Mouse (Mus musculus): ENCODE measurements at regions not wholly inside any gene's neighbourhood (a gene's known extent, or its start where the extent isn't known, plus 50 kb on each side); places are given as distances from the start of the nearest gene placed in this dataset.

DNA sequence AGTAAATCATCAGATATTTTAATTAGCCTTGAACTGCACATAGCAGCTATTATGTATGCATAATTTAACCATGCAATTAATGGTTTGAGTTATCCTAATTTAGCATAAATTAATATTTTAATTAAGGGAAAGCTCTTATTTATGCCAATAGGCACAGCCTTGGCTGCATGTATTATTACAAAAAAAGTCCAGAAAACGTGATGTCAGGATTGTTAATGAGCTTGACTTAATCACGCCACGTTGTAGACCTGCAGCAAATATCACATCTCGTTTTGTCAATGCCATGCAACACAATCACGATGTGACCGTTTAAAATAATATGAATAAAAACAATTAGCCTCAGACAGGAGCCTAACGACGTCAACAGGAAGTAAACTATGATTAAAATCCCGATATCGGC is 189.9 kb downstream of the Plk2 start:
- no peak for ATAC-seq (ENCODE audit: extremely low read depth, insufficient number of reproducible peaks, low FRiP score, poor library complexity, severe bottlenecking)

DNA sequence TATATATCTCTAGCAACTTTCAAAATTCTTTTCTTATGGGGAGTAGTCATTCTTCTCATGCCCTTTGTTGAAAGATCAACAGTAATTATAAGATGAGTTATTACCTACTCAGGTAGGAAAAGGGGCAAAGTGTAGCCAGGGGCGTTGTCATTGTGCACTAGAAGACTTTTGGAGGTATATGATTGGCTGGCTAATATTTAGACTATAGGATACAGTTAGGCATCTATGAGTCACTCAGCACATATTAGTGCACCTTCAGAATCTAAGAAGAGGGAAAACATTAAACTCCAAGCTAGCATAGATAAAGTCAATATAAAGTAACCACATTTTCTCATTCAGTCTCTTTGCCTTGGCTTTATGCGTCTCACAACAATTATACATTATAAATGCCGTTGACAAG is 199.8 kb downstream of the Plk2 start:
- Histone ChIP-seq H3K4me3 (ENCODE audit: low read depth, low read length) (no peak overlapping the region), H3K27me3 (ENCODE audit: insufficient read depth, low read length) (no peaks in the 10 kb centered on the region), H3K4me1 (ENCODE audit: insufficient read depth, low read depth, low read length) (no peaks in the 10 kb centered on the region), H3K9me3 (replicated peaks) (peaks cover 12% of the 10 kb centered on the region), H3K36me3 (replicated peaks) (no peaks in the 10 kb centered on the region)
- ATAC-seq (ENCODE audit: extremely low read depth, insufficient number of reproducible peaks, low FRiP score, poor library complexity, severe bottlenecking) = no peak
- TF ChIP-seq TAL1 (conservative IDR thresholded peaks at IDR 0.05; ENCODE audit: low read depth, low read length) (no peak), CTCF (IDR thresholded peaks at IDR 0.05; ENCODE audit: low read depth, low read length) (no peak), POLR2AphosphoS5 (IDR thresholded peaks at IDR 0.05; ENCODE audit: insufficient replicate concordance, low read depth, low read length) (no peak), GATA1 (IDR thresholded peaks at IDR 0.05; ENCODE audit: borderline replicate concordance, low read length) (no peak), GATA2 (IDR thresholded peaks at IDR 0.05; ENCODE audit: borderline replicate concordance, low read depth, low read length) (no peak)
- DNase-seq (ENCODE audit: low spot score) = no peak

More for the DNA sequence above, 189.9 kb downstream of the Plk2 start:
- H3K9me3 ChIP-seq (replicated peaks) = no peaks in the 10 kb centered on the region
- TF ChIP-seq POLR2AphosphoS5 (IDR thresholded peaks at IDR 0.05; ENCODE audit: insufficient replicate concordance, low read depth, low read length) = no peak
- no peak for TF ChIP-seq CTCF (IDR thresholded peaks at IDR 0.05; ENCODE audit: low read depth, low read length)
- no peak for TF ChIP-seq GATA1 (IDR thresholded peaks at IDR 0.05; ENCODE audit: borderline replicate concordance, low read length)
- no peak for TF ChIP-seq GATA2 (IDR thresholded peaks at IDR 0.05; ENCODE audit: borderline replicate concordance, low read depth, low read length)
- no peak for TF ChIP-seq TAL1 (conservative IDR thresholded peaks at IDR 0.05; ENCODE audit: low read depth, low read length)
- no peaks in the 10 kb centered on the region for H3K27me3 ChIP-seq (ENCODE audit: insufficient read depth, low read length)
- no peak for DNase-seq (ENCODE audit: low spot score)
- no peaks in the 10 kb centered on the region for H3K4me1 ChIP-seq (ENCODE audit: insufficient read depth, low read depth, low read length)
- H3K36me3 ChIP-seq (replicated peaks) = no peaks in the 10 kb centered on the region
- no peak overlapping the region for H3K4me3 ChIP-seq (ENCODE audit: low read depth, low read length)

DNA sequence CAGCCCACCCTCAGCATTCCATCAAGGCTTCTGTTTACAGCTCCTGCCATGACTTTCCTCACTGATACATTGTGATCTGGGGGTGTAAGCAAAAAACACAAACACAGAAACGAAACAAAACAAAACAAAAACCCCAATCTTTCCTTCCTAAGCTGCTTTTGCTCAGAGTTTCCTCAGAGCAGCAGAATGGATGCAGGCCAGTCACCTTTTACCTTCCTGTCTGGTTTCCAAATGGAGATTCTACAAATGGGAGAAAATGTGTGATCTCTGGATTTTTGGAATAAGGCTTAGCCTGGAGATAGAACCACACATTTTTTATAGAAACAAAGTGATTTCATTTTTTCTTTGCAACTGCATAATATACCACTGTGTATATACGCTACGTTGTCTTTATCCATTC is 204.8 kb downstream of the Plk2 start:
- no peak for ATAC-seq (ENCODE audit: extremely low read depth, insufficient number of reproducible peaks, low FRiP score, poor library complexity, severe bottlenecking)
- DNase-seq (ENCODE audit: low spot score) = no peak
- TF ChIP-seq TAL1 (conservative IDR thresholded peaks at IDR 0.05; ENCODE audit: low read depth, low read length) (no peak), POLR2AphosphoS5 (IDR thresholded peaks at IDR 0.05; ENCODE audit: insufficient replicate concordance, low read depth, low read length) (no peak), CTCF (IDR thresholded peaks at IDR 0.05; ENCODE audit: low read depth, low read length) (no peak), GATA2 (IDR thresholded peaks at IDR 0.05; ENCODE audit: borderline replicate concordance, low read depth, low read length) (no peak), GATA1 (IDR thresholded peaks at IDR 0.05; ENCODE audit: borderline replicate concordance, low read length) (no peak)
- H3K9me3 ChIP-seq (replicated peaks) = peaks cover 21% of the 10 kb centered on the region
- no peaks in the 10 kb centered on the region for H3K27me3 ChIP-seq (ENCODE audit: insufficient read depth, low read length)
- no peaks in the 10 kb centered on the region for H3K36me3 ChIP-seq (replicated peaks)
- H3K4me3 ChIP-seq (ENCODE audit: low read depth, low read length) = no peak overlapping the region
- no peaks in the 10 kb centered on the region for H3K4me1 ChIP-seq (ENCODE audit: insufficient read depth, low read depth, low read length)

DNA sequence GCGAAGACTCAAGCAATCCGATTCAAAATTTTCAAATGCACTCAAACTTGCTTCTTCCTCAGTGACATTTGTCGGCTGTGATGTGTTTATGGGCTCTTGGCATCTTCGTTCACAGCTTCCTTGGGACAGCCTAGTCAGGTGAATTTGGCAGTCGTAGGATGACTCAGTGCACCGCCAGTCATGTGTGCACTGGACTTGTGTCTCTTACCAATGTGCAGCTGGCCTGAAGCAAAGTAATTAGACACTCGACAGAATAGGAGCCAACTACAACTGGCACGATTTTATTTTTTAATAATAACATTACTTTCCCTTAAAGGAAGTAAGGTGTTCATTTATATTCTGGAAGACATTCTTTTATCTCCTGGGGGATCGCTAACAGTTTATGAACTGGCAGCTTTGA is 205.5 kb downstream of the Plk2 start:
- Histone ChIP-seq H3K4me1 (ENCODE audit: insufficient read depth, low read depth, low read length) (no peaks in the 10 kb centered on the region), H3K27me3 (ENCODE audit: insufficient read depth, low read length) (no peaks in the 10 kb centered on the region), H3K36me3 (replicated peaks) (no peaks in the 10 kb centered on the region), H3K4me3 (ENCODE audit: low read depth, low read length) (no peak overlapping the region), H3K9me3 (replicated peaks) (peaks cover 21% of the 10 kb centered on the region)
- ATAC-seq (ENCODE audit: extremely low read depth, insufficient number of reproducible peaks, low FRiP score, poor library complexity, severe bottlenecking) = no peak
- DNase-seq (ENCODE audit: low spot score) = no peak
- TF ChIP-seq GATA2 (IDR thresholded peaks at IDR 0.05; ENCODE audit: borderline replicate concordance, low read depth, low read length) = no peak
- TF ChIP-seq POLR2AphosphoS5 (IDR thresholded peaks at IDR 0.05; ENCODE audit: insufficient replicate concordance, low read depth, low read length) = no peak
- TF ChIP-seq GATA1 (IDR thresholded peaks at IDR 0.05; ENCODE audit: borderline replicate concordance, low read length) = no peak
- no peak for TF ChIP-seq TAL1 (conservative IDR thresholded peaks at IDR 0.05; ENCODE audit: low read depth, low read length)
- no peak for TF ChIP-seq CTCF (IDR thresholded peaks at IDR 0.05; ENCODE audit: low read depth, low read length)

DNA sequence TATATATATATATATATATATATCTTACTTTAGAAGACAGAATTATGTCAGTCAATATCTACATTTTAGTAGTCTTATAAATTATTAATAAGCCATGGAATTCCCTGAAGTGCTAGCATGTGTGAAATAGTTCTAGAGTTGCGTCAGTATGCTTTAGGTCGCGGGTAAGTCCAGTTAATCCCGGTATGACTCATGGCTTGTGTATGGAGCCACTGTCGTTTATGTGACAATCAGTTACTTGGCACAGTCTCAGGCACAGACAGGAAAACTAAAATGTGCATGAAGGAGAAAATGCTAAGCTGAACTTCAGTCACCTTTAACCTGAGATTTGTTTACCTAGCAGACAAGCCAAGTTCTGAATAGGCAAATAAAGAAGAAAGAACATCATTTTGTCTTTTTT is 206.5 kb downstream of the Plk2 start:
- no peak for TF ChIP-seq GATA2 (IDR thresholded peaks at IDR 0.05; ENCODE audit: borderline replicate concordance, low read depth, low read length)
- no peak for TF ChIP-seq GATA1 (IDR thresholded peaks at IDR 0.05; ENCODE audit: borderline replicate concordance, low read length)
- TF ChIP-seq CTCF (IDR thresholded peaks at IDR 0.05; ENCODE audit: low read depth, low read length) = no peak
- no peak for TF ChIP-seq POLR2AphosphoS5 (IDR thresholded peaks at IDR 0.05; ENCODE audit: insufficient replicate concordance, low read depth, low read length)
- TF ChIP-seq TAL1 (conservative IDR thresholded peaks at IDR 0.05; ENCODE audit: low read depth, low read length) = no peak
- ATAC-seq (ENCODE audit: extremely low read depth, insufficient number of reproducible peaks, low FRiP score, poor library complexity, severe bottlenecking) = no peak
- Histone ChIP-seq H3K36me3 (replicated peaks) (no peaks in the 10 kb centered on the region), H3K4me1 (ENCODE audit: insufficient read depth, low read depth, low read length) (no peaks in the 10 kb centered on the region), H3K4me3 (ENCODE audit: low read depth, low read length) (no peak overlapping the region), H3K27me3 (ENCODE audit: insufficient read depth, low read length) (no peaks in the 10 kb centered on the region), H3K9me3 (replicated peaks) (peaks cover 21% of the 10 kb centered on the region)
- DNase-seq (ENCODE audit: low spot score) = no peak

DNA sequence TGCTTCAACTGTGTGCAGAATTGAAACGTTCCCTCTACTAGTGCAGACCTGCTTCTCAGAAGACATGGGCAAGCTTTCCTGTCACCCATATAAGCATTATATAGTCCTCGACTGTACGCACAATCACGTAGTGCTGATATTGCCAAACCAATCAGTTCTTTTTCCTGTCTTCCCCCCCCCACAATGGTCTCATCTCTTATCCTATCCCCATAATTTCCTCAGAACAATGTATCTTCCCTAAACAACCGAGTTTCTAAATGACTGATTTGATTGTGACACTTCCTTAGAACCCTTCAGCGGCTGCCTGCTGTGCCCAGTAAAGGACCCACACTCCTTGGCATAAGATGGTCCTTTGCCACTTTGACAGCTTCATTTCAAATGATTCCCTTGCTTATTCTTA is 207.0 kb downstream of the Plk2 start:
- DNase-seq (ENCODE audit: low spot score) (no peak), ATAC-seq (ENCODE audit: extremely low read depth, insufficient number of reproducible peaks, low FRiP score, poor library complexity, severe bottlenecking) (no peak)
- Histone ChIP-seq H3K36me3 (replicated peaks) (no peaks in the 10 kb centered on the region), H3K27me3 (ENCODE audit: insufficient read depth, low read length) (no peaks in the 10 kb centered on the region), H3K9me3 (replicated peaks) (peaks cover 21% of the 10 kb centered on the region), H3K4me3 (ENCODE audit: low read depth, low read length) (no peak overlapping the region), H3K4me1 (ENCODE audit: insufficient read depth, low read depth, low read length) (no peaks in the 10 kb centered on the region)
- TF ChIP-seq TAL1 (conservative IDR thresholded peaks at IDR 0.05; ENCODE audit: low read depth, low read length) = no peak
- TF ChIP-seq POLR2AphosphoS5 (IDR thresholded peaks at IDR 0.05; ENCODE audit: insufficient replicate concordance, low read depth, low read length) = no peak

DNA sequence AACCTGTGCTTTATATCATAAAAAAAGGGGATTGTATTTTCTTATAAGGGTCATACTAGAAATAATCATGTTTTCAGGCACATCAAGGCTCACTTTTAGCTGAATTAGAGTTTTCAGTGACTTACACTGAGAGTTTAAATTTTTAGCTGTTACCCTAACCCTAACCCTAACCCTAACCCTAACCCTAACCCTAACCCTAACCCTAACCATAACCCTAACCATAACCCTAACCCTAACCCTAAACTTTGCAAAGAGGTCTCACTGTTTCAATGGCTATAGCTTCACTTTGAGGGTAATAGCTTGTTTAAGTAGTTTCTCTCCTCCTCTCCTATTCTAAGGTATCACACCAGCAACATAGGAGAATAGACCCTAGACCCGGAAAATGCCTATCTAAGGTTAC is 208.0 kb downstream of the Plk2 start:
- no peaks in the 10 kb centered on the region for H3K27me3 ChIP-seq (ENCODE audit: insufficient read depth, low read length)
- no peak overlapping the region for H3K4me3 ChIP-seq (ENCODE audit: low read depth, low read length)
- ATAC-seq (ENCODE audit: extremely low read depth, insufficient number of reproducible peaks, low FRiP score, poor library complexity, severe bottlenecking) (no peak; the same call in 1 of the 2 replicates), DNase-seq (ENCODE audit: low spot score) (no peak)
- no peaks in the 10 kb centered on the region for H3K36me3 ChIP-seq (replicated peaks)
- H3K4me1 ChIP-seq (ENCODE audit: insufficient read depth, low read depth, low read length) = no peaks in the 10 kb centered on the region
- TF ChIP-seq CTCF (IDR thresholded peaks at IDR 0.05; ENCODE audit: low read depth, low read length) = no peak
- no peak for TF ChIP-seq GATA2 (IDR thresholded peaks at IDR 0.05; ENCODE audit: borderline replicate concordance, low read depth, low read length)
- TF ChIP-seq GATA1 (IDR thresholded peaks at IDR 0.05; ENCODE audit: borderline replicate concordance, low read length) = no peak
- no peak for TF ChIP-seq TAL1 (conservative IDR thresholded peaks at IDR 0.05; ENCODE audit: low read depth, low read length)
- TF ChIP-seq POLR2AphosphoS5 (IDR thresholded peaks at IDR 0.05; ENCODE audit: insufficient replicate concordance, low read depth, low read length) = no peak
- peaks cover 21% of the 10 kb centered on the region for H3K9me3 ChIP-seq (replicated peaks)

All from G1E (cell line).